Comparison of ENCODE assay signal across 7 mouse cellular contexts in genomic region chr12:36042348-36042778, GRCm38 (mm10). TPM values are rescaled to one million over a fixed set of nuclear protein-coding genes. Genes with fewer than 3 reads are reported as not detected.
DNase-seq lines count a peak whose midpoint lies in the region; ATAC-seq and TF ChIP-seq lines count a peak whose summit lies in the region.

Gene Tspan13 (minus strand): TSS chr12:36042500.

- 0 out of 2 replicates have a peak within 1 kb of the TSS, but pooled peaks have one; percentile 36 for H3K27ac ChIP-seq in embryonic facial prominence, embryonic 13.5 days
- peak within 1 kb of the TSS; percentile 93 for H3K27ac ChIP-seq in heart, adult 2 months
- 0 out of 2 replicates have a peak within 1 kb of the TSS, but pooled peaks have one; percentile 26 for H3K27ac ChIP-seq in kidney, adult 2 months (ENCODE audit: insufficient read depth, low read depth, low read length)
- H3K27ac ChIP-seq in limb, embryonic 11.5 days (replicated peaks; ENCODE audit: low read depth, low read length), result 0 out of 2 replicates have a peak within 1 kb of the TSS, but pooled peaks have one; percentile 21
- peak within 1 kb of the TSS; percentile 96 for H3K27ac ChIP-seq in midbrain, embryonic 13.5 days
- peak within 1 kb of the TSS; percentile 76 for H3K27ac ChIP-seq in small intestine, adult 2 months (ENCODE audit: insufficient read depth, low read depth, low read length)

- H3K79me2 ChIP-seq in heart, adult 2 months (replicated peaks; ENCODE audit: control insufficient read depth, insufficient read depth, low read length), result no peaks in the 10 kb centered on the region

- no peaks in the 10 kb centered on the region for H3K36me3 ChIP-seq in embryonic facial prominence, embryonic 13.5 days
- H3K36me3 ChIP-seq in heart, adult 2 months (ENCODE audit: control insufficient read depth, insufficient read depth, low read length), result peaks cover 2% of the 10 kb centered on the region; the same call in 1 of the 2 replicates
- H3K36me3 ChIP-seq in kidney, adult 2 months (ENCODE audit: control insufficient read depth, insufficient read depth, low read length), result no peaks in the 10 kb centered on the region
- H3K36me3 ChIP-seq in limb, embryonic 11.5 days (ENCODE audit: control insufficient read depth, insufficient read depth, low read length), result no peaks in the 10 kb centered on the region
- no peaks in the 10 kb centered on the region for H3K36me3 ChIP-seq in midbrain, embryonic 13.5 days
- H3K36me3 ChIP-seq in small intestine, adult 2 months (ENCODE audit: control insufficient read depth, insufficient read depth, low read length), result no peaks in the 10 kb centered on the region

- H3K9me3 ChIP-seq in embryonic facial prominence, embryonic 13.5 days, result no peaks in the 10 kb centered on the region
- H3K9me3 ChIP-seq in limb, embryonic 11.5 days (ENCODE audit: control insufficient read depth, low read length), result no peaks in the 10 kb centered on the region
- H3K9me3 ChIP-seq in midbrain, embryonic 13.5 days, result no peaks in the 10 kb centered on the region

- TF ChIP-seq EP300 in heart, adult 2 months (IDR thresholded peaks at IDR 0.05; ENCODE audit: insufficient read depth, low read depth, low read length), result 0 out of 2 replicates have a peak, but pooled peaks have one; percentile 7

- H3K4me3 ChIP-seq in embryonic facial prominence, embryonic 13.5 days, result peak within 1 kb of the TSS; percentile 69
- H3K4me3 ChIP-seq in heart, adult 2 months, result peak within 1 kb of the TSS; percentile 97
- peak within 1 kb of the TSS; percentile 71 for H3K4me3 ChIP-seq in kidney, adult 2 months (ENCODE audit: insufficient read depth, low read depth, low read length)
- peak within 1 kb of the TSS; percentile 91 for H3K4me3 ChIP-seq in limb, embryonic 11.5 days (ENCODE audit: low read depth, low read length)
- H3K4me3 ChIP-seq in midbrain, embryonic 13.5 days (replicated peaks), result peak within 1 kb of the TSS; percentile 95
- peak within 1 kb of the TSS; percentile 95 for H3K4me3 ChIP-seq in small intestine, adult 2 months (ENCODE audit: low read depth, low read length)

- TF ChIP-seq CTCF in heart, adult 2 months (IDR thresholded peaks at IDR 0.05), result peak; percentile 42
- no peak for TF ChIP-seq CTCF in kidney, adult 2 months (conservative IDR thresholded peaks at IDR 0.05; ENCODE audit: insufficient read depth, insufficient read length, low read depth, low read length)
- TF ChIP-seq CTCF in small intestine, adult 2 months (IDR thresholded peaks at IDR 0.05; ENCODE audit: extremely low read depth, insufficient read length, insufficient replicate concordance, low read depth, low read length), result no peak

- peak within 1 kb of the TSS; percentile 73 for H3K9ac ChIP-seq in embryonic facial prominence, embryonic 13.5 days
- H3K9ac ChIP-seq in heart, adult 2 months (ENCODE audit: low read depth, low read length), result peak within 1 kb of the TSS; percentile 86
- peak within 1 kb of the TSS; percentile 88 for H3K9ac ChIP-seq in limb, embryonic 11.5 days (ENCODE audit: low read length)
- H3K9ac ChIP-seq in midbrain, embryonic 13.5 days (replicated peaks), result peak within 1 kb of the TSS; percentile 100

- DNase-seq in adrenal gland, postnatal 4 days (ENCODE audit: low spot score in 2 of 2), result peak; percentile 45 to 64
- peak; percentile 88 to 93 for DNase-seq in heart, adult 2 months
- peak; percentile 93 for DNase-seq in kidney, adult 2 months
- DNase-seq in limb, embryonic 11.5 days (ENCODE audit: low spot score), result peak; percentile 92

- H3K4me1 ChIP-seq in embryonic facial prominence, embryonic 13.5 days, result peaks cover 7% of the 10 kb centered on the region; the same call in 1 of the 2 replicates
- no peaks in the 10 kb centered on the region for H3K4me1 ChIP-seq in heart, adult 2 months (ENCODE audit: control insufficient read depth, insufficient read depth, low read length)
- H3K4me1 ChIP-seq in kidney, adult 2 months (ENCODE audit: control insufficient read depth, insufficient read depth, low read length), result no peaks in the 10 kb centered on the region; the same call in 1 of the 2 replicates
- peaks cover 6% of the 10 kb centered on the region; the same call in 1 of the 2 replicates for H3K4me1 ChIP-seq in limb, embryonic 11.5 days (ENCODE audit: control insufficient read depth, insufficient read depth, low read length)
- peaks cover 21% of the 10 kb centered on the region for H3K4me1 ChIP-seq in midbrain, embryonic 13.5 days (replicated peaks)
- H3K4me1 ChIP-seq in small intestine, adult 2 months (ENCODE audit: control insufficient read depth, insufficient read depth, insufficient read length, low read length), result peaks cover 2% of the 10 kb centered on the region

- intact Hi-C loops in heart, adult 2 months (cut with DNase I), result loop anchor here (5.0 to 10.0 kb wide), 4 partner anchors 45 to 508 kb away; partner anchors contain the start of genes Ahr, Ankmy2, Bzw2 and D630036H23Rik

- peaks cover 3% of the 10 kb centered on the region; the same call in 1 of the 2 replicates for H3K27me3 ChIP-seq in embryonic facial prominence, embryonic 13.5 days
- H3K27me3 ChIP-seq in heart, adult 2 months (ENCODE audit: control insufficient read depth, insufficient read depth, low read length), result no peaks in the 10 kb centered on the region
- H3K27me3 ChIP-seq in kidney, adult 2 months (replicated peaks; ENCODE audit: control insufficient read depth, insufficient read depth, low read length), result no peaks in the 10 kb centered on the region
- no peaks in the 10 kb centered on the region for H3K27me3 ChIP-seq in limb, embryonic 11.5 days (ENCODE audit: control insufficient read depth, insufficient read depth, low read length)
- H3K27me3 ChIP-seq in midbrain, embryonic 13.5 days, result no peaks in the 10 kb centered on the region
- H3K27me3 ChIP-seq in small intestine, adult 2 months (ENCODE audit: control insufficient read depth, insufficient read depth, low read length), result no peaks in the 10 kb centered on the region

- H3K4me2 ChIP-seq in embryonic facial prominence, embryonic 13.5 days, result peak within 1 kb of the TSS; percentile 92
- H3K4me2 ChIP-seq in limb, embryonic 11.5 days (ENCODE audit: low read depth, severe bottlenecking), result peak within 1 kb of the TSS; percentile 90
- peak within 1 kb of the TSS; percentile 74 for H3K4me2 ChIP-seq in midbrain, embryonic 13.5 days (replicated peaks)

- TF ChIP-seq POLR2A in heart, adult 2 months (IDR thresholded peaks at IDR 0.05; ENCODE audit: insufficient read depth, low read depth, low read length), result peak; percentile 78
- TF ChIP-seq POLR2A in kidney, adult 2 months (IDR thresholded peaks at IDR 0.05; ENCODE audit: low read depth, low read length), result no peak
- TF ChIP-seq POLR2A in small intestine, adult 2 months (IDR thresholded peaks at IDR 0.05; ENCODE audit: low read depth, low read length), result peak; percentile 96

- ATAC-seq in embryonic facial prominence, embryonic 13.5 days (ENCODE audit: insufficient number of reproducible peaks, insufficient read depth, low FRiP score, low TSS enrichment, low read depth), result peak; percentile 97
- ATAC-seq in limb, embryonic 11.5 days (ENCODE audit: insufficient number of reproducible peaks, low FRiP score, low TSS enrichment, low read depth), result peak; percentile 99
- peak; percentile 99 for ATAC-seq in midbrain, embryonic 13.5 days

- under 1% methylated on average over 35 of the region's 35 CpGs for WGBS in embryonic facial prominence, embryonic 13.5 days
- under 1% methylated on average over 34 of the region's 35 CpGs for WGBS in heart, adult 2 months
- 1% methylated on average over 35 of the region's 35 CpGs for WGBS in kidney, adult 2 months
- WGBS in limb, embryonic 11.5 days, result 0% methylated on average over 35 of the region's 35 CpGs
- WGBS in midbrain, embryonic 13.5 days, result under 1% methylated on average over 28 of the region's 35 CpGs
- under 1% methylated on average over 35 of the region's 35 CpGs for WGBS in small intestine, adult 2 months

RNA-seq across cellular contexts. Expression of gene Tspan13, which starts in this region (rescaled TPM):
- 10 to 100 TPM; 25.0 to 28.6 TPM for total RNA-seq in adrenal gland, postnatal 4 days (2021)
- polyA plus RNA-seq in embryonic facial prominence, embryonic 13.5 days (2015; fragmentation: Nextera tagmentation; extraction: Ambion mirVana), result 57.4 and 61.3 TPM in 2 replicates
- 10 to 100 TPM; 41.2 to 47.2 TPM for total RNA-seq in heart, adult 2 months (2021)
- polyA plus RNA-seq in heart, adult 2 months (2012; rRNA removed), result 61.1 and 73.0 TPM in 2 replicates
- polyA plus RNA-seq in kidney, adult 2 months (2012; rRNA removed), result 23.7 and 29.7 TPM in 2 replicates
- 54.7 and 57.6 TPM in 2 replicates for polyA plus RNA-seq in limb, embryonic 11.5 days (2014; fragmentation: Nextera tagmentation; extraction: Ambion mirVana)
- 361 and 381 TPM in 2 replicates for polyA plus RNA-seq in midbrain, embryonic 13.5 days (2015; fragmentation: Nextera tagmentation; extraction: Ambion mirVana)
- 227 and 679 TPM in 2 replicates for polyA plus RNA-seq in small intestine, adult 2 months (2012; rRNA removed)

Comparison
In these comparisons a context has a peak if more than half of its experiments do, and no peak if none do; other contexts are left out.
1. Peak in every context shown above with its lines: DNase-seq, ATAC-seq, H3K4me3 ChIP-seq and H3K27ac ChIP-seq.
2. H3K27ac ChIP-seq: peak in every context shown above with its lines; median percentile 96 in midbrain, embryonic 13.5 days; 93 in heart, adult 2 months; 76 in small intestine, adult 2 months; 36 in embryonic facial prominence, embryonic 13.5 days; 26 in kidney, adult 2 months; 21 in limb, embryonic 11.5 days.